Mouse (Mus musculus) heart, postnatal 4 days (tissue): ENCODE results near the gene Krit1. TPM values are rescaled to one million over a fixed set of nuclear protein-coding genes. Genes with fewer than 3 reads are reported as not detected.
"Not testable (repeated sequence)": the region's sequence is repeated elsewhere in the genome, so short reads cannot be mapped to it uniquely, and the experiment has no call there.

ENCODE experiments used
- DNase-seq: peaks from one replicate; pipeline ENCODE4 v3.0.0; 2021
- total RNA-seq, 2 experiments: library from RNA; stranded (reverse); gene quantifications; 2 replicates each; pipeline ENCODE4 v1.2.3; 2021

Gene Krit1
- total RNA-seq, 2 experiments from 2014 or later, result 32.8 to 37.2 TPM

DNA sequence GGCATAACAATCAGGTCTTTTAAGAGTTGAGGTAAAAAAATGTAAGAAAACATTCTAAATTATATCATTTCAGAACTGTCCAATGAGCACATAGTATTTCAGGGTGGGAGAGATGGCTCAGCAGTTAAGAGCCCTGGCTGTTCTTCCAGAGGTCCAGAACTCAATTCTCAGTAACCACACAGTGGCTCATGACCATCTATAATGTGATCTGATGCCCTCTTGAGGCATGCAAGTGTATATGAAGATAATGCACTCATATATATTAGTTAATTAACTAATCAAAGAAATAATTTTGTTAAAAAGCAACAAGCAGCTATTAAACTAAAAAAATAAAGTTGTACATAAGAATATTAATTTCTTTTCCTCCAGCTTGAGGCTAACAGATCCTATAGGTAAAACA lies 86.2 kb downstream of the Krit1 start:
- DNase-seq, result no peak

DNA sequence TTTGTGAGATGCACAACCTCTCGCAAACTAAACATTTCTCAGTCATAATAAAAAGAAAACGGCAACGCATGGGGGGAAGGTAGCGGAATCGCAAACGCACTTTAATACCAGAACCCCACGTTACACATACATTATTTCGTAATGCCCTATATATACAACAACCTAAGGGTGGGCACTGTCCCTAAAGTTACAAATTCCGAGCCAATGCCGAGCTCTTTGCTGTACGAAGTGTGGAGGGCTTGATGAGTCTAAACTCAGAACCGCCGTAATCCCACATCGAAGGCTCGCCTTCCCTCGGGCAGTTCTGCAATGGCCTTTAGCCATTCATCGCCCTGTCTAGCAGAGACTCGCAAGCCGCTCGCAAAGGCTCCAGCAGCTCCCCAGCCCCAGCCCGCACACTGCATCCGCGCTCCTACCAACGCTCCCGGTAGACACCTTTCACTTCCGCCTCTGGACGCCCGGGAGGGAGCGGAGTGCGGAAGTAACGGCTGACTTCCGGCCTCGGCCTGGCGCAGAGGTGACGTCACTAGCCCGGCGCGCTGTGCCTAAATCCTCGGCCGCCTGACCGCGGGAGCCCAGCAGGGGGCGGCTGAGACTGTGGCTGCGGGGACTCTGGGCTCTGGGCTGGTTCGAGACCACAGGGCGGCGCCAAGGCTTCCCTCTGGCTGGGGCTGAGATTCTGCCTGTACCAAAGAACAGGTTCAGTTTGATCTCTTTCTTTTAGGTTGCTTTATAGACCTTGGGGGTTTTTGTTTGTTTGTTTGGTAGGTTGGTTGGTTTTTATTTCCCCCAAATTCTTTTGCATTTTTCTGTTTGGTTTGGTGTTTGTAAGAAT lies 90.7 kb downstream of the Krit1 start, which contains the start of gene Mterf1a:
Gene Mterf1a, minus strand, starts transcription at position 475 of the 835 bp plus-strand sequence.
- DNase-seq, result peak; percentile 43

DNA sequence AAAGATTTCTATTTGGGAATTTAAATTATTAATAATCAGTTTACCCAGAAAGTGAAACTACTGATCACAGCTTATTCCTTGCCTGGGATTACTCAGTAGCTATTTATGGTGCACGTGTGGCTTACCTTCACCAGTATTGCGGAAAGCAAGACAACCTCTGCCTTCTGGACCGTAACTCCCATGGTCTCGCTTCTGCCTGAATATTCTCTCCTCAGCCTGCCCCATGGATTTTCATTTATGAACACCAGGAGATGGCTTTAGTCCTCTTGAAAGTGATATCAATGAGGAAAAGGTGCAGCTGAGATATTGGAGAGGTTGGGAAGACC lies 91.3 kb downstream of the Krit1 start:
- DNase-seq, result not testable (repeated sequence)

Other genes starting within 250 kb of the Krit1 start
- 1 to 10 TPM; 3.9 to 4.2 TPM for gene 1700109H08Rik, start 231.6 kb upstream of the Krit1 start, total RNA-seq
- gene Pex1, start 207.1 kb upstream of the Krit1 start, total RNA-seq, result 10 to 100 TPM; 11.3 to 12.3 TPM
- gene Rbm48, start 206.6 kb upstream of the Krit1 start, total RNA-seq, result 1 to 10 TPM; 8.1 to 8.3 TPM
- not detected for gene Tmbim7, start 152.0 kb upstream of the Krit1 start, total RNA-seq
- 100 to 1,000 TPM; 105 to 110 TPM for gene Gatad1, start 146.0 kb upstream of the Krit1 start, total RNA-seq
- 10 to 100 TPM; 30.7 to 33.1 TPM for gene Ankib1, start 259 bp upstream of the Krit1 start, total RNA-seq
- under 1 TPM; 0.25 to 0.29 TPM for gene Lrrd1, start 42.0 kb downstream of the Krit1 start, total RNA-seq
- gene Mterf1a, start 90.7 kb downstream of the Krit1 start, total RNA-seq, result 1 to 10 TPM; 3.7 to 3.8 TPM
- 10 to 100 TPM; 49.3 to 49.6 TPM for gene Akap9, start 124.9 kb downstream of the Krit1 start, total RNA-seq